Mouse (Mus musculus): ENCODE results near the gene Rgs6.

Gene Rgs6

DNA sequence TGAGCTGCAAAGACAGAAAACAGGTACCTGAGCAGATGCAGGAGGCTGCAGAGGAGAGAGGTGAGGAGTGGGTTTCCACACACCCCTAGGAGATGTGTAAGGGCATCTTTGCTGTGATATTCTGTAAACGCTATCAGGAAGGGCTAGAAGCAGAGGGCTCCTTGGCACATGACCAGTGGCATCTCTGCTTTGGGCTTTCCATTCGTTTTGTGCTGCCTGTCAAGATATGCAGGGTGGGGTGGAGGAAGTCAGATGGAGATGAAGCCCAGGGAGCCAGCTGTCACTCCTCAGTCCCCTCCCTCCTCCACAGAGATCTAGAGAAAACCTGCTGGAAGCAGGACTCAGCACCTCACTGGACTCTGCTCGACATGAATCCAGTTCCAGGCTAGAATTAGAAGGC is 555.0 kb downstream of the Rgs6 start:
- peak; percentile 89 to 92 for DNase-seq

- DNase-seq, result peak in 1 of 2 experiments; percentile 27
Measured at GRCm38 (mm10) chr12:83143574-83143973, 555.5 kb downstream of the Rgs6 start.

DNA sequence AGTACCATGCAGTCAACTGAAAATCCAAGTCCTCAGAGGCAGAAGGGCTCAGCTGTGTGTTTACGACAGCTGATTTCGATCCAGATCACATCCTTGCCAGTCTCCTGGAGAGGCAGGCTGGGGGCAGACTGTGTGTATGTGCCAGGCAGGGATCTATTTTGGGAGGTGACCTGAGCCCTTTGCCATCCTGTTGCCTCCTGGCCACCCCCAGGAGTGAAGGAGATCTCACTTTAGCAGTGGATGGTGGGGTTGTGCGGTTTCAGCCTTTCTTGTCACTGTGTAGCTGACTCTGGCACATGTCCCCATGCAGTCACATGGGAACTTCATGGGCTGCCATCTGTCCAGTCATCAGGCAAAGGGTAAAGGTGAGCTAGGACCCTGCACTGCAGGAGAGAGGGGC is 557.0 kb downstream of the Rgs6 start:
- DNase-seq, result peak; percentile 56 to 66

- DNase-seq, result no peak
Measured at GRCm38 (mm10) chr12:83145902-83146301, 557.8 kb downstream of the Rgs6 start.

GRCm38 (mm10) chr12:83146917-83147316 is 558.8 kb downstream of the Rgs6 start:
- DNase-seq, result no peak

GRCm38 (mm10) chr12:83150030-83150429 is 561.9 kb downstream of the Rgs6 start:
- peak; percentile 43 to 52 for DNase-seq

GRCm38 (mm10) chr12:83150813-83151212 is 562.7 kb downstream of the Rgs6 start:
- DNase-seq, result no peak

- peak; percentile 79 to 85 for DNase-seq
Measured at GRCm38 (mm10) chr12:83151474-83151873, 563.4 kb downstream of the Rgs6 start.

GRCm38 (mm10) chr12:83160211-83160610 is 572.1 kb downstream of the Rgs6 start:
- DNase-seq, result peak; percentile 62 to 64

DNA sequence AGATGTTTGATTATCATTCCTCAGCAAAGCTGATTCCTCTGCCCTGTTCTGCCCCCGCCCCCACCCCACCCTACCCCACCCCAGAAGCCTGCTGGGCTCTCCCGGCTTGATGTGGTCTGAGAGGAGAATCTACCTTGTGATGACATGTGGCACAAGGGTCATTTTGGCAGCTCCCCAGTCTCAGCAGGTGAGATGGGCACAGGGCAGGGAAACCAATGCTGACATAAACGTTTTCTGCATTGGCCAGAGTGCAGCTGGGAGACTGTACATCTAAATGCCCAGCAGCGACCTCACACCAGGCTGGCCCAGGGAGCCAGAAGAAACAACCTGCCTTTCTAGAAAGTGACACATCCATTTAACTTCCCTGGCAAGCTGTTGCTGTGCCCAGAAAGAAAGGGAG is 572.6 kb downstream of the Rgs6 start:
- DNase-seq, result peak; percentile 88 to 91

DNA sequence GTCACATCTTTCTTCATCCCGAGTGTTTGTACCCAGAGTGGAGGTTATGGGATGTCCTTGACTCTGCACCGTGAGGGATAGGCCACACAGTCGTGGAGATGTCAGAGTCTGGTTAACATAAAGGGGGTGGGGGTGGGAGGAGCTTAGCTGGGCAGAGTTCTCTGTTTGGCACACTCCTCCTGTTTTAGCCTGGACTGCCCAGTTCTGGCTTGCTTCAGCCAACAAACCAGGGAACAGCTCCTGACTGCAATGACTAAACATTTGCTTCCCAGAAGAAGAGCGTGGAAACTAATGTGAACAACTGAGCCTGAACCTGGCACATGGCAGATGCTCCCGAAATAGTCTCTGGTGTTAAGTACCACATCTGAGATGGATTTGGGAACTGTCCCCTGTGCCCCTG is 575.6 kb downstream of the Rgs6 start:
- DNase-seq, result no peak

- no peak for DNase-seq
Measured at GRCm38 (mm10) chr12:83165058-83165457, 577.0 kb downstream of the Rgs6 start.

GRCm38 (mm10) chr12:83168310-83168709 is 580.2 kb downstream of the Rgs6 start:
- DNase-seq, result no peak

DNA sequence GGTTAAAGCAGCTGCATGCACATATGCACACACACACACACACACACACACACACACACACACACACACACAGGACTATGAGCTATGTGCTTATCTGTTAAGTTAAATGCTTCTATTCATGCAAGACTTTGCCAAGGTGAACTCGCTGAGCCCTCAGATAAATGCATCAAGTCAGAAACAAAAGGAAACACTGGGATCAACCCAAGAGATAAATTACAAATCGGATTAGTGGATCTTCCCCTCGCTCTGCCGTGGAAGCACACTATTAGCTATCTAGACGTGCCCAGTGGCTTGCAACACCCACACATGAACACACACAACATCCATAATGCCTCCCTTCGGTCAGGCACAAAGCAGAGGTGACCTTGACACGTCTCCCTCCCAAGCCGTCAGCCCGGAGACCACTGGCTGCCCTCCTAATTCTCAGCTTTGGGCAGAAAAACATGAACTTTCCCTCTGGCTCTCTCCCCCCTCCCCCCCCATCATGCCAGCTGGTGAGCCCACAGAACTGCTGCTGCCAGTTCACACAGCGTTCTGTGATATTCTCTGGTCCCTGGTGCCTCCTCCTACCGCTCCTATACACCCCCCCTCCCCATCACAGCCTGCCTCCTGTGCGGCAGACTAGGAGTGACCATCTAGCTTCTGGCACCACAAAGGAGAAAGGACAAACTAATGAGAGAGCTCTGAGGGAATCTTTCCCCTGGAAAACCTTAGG is 581.6 kb downstream of the Rgs6 start:
- peak; percentile 68 to 69 for DNase-seq

GRCm38 (mm10) chr12:83178770-83179169 is 590.7 kb downstream of the Rgs6 start:
- DNase-seq, result no peak

DNA sequence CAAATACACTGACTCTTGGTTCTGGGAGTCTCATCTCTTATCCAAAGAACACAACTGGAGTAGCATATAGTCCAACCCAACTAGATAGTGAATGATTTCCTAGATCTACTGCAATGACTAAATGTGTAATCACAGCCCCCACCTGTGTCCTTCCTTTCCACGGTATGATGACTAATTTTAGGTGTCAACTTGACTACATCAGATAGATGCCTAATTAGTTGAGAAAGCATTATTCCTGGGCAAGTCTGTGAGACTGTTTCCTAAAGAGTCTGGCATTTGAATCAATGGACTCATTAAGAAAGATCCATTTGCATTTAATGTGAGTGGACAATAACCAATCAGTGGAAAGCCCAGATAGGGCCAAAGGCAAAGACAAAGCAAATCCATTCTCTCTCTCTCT is 591.8 kb downstream of the Rgs6 start:
- no peak for DNase-seq

- DNase-seq, result peak; percentile 92 to 93
Measured at GRCm38 (mm10) chr12:83180561-83180960, 592.5 kb downstream of the Rgs6 start.

- DNase-seq, result no peak
Measured at GRCm38 (mm10) chr12:83201674-83202073, 613.6 kb downstream of the Rgs6 start.

DNA sequence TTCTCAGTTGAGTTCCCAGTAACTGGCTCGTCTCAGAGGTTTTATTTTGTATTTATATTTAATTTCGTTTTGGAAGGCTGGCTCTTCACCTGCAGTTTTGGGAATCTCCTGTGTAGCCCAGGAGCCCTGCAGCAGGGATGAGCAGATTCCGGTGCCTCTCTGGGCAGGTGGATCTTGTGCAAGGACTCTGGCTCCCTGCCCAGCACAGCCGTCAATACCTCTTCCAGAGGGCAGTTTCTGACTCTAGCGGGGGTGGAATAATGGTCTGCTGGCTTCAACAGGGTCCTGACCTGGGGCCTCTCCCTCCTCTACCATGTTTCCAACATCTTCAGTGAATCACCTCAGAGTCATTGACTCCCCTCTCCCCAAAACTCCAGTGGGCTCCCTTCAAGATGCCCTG is 616.3 kb downstream of the Rgs6 start:
- peak; percentile 79 for DNase-seq

DNA sequence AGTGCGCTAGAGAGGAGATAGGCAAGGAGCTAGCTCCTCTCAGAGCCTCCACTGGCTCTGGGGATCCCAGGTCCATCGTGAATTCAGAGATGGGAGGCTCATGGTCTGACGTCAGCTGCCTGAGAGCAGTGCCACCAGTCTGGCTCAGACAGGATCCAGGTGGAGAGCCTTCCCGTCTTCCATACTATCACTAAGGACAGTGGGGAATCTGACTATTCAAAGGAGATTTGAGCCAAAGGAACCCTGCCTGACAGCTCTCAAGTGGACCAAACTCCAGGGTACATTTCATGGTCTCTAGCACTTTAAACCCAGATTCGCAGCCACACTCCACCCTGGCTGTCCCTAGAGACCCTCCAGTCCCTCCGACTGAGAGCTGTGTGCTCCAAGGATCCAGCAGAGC is 618.8 kb downstream of the Rgs6 start:
- DNase-seq, result no peak

- peak; percentile 62 to 69 for DNase-seq
Measured at GRCm38 (mm10) chr12:83207481-83207880, 619.4 kb downstream of the Rgs6 start.

- DNase-seq, result peak; percentile 91 to 94
Measured at GRCm38 (mm10) chr12:83208011-83208410, 619.9 kb downstream of the Rgs6 start.

GRCm38 (mm10) chr12:83208841-83209240 is 620.7 kb downstream of the Rgs6 start:
- DNase-seq, result peak; percentile 71 to 74

DNA sequence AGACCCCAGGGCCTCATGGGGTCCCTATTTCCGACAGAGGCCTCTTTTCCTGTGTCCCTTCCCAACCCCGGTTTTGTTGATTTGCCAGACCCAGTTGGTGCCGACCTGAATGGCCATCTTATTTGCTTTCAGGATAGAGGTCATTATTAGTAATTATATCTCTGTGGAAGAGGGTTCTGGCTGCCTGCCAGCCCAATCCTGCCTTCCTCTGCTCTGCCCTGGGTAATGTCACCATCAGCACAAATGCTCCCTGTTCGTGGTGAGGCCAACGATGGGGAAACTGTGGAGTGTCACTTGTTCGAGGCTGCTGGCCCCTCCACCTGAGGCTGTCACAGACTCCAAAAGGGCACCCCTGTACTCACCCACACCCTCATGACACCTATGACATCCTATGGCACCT is 621.4 kb downstream of the Rgs6 start:
- peak; percentile 73 to 76 for DNase-seq

DNA sequence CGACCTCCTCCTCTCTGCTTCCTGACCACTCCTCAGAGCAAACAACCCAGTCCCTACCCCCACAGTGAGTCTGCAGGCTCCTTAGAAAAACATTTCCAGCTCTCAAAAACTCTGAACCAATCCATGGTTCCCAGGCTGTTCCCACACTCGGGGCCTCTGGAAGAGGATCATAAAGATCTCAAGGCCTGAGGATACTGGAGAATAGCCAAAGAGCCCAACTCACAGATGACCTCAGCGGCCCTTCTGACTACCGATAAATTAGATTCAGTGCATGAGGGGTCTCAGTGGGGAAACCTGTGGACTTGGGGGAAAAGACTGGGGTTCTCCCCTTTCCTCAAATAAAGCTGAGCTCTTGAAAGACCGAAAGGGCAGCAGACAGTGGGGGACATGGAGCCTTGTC is 622.2 kb downstream of the Rgs6 start:
- DNase-seq, result no peak
